Mouse (Mus musculus) kidney, embryonic 14.5 days (tissue): Measurements from ENCODE around the gene Aebp2. TPM values are rescaled to one million over a fixed set of nuclear protein-coding genes. Genes with fewer than 3 reads are reported as not detected.
A peak's percentile ranks its signal among the peaks of the same experiment; 100 is the strongest.
"Not testable (repeated sequence)": the region's sequence is repeated elsewhere in the genome, so short reads cannot be mapped to it uniquely, and the experiment has no call there.

Experiments
- ATAC-seq: fragments of 200-750 bp; cut with Nextera tagmentation; 2 replicates; pipeline ENCODE4 v1.8.0; 2017; ENCODE audit warnings: moderate number of reproducible peaks, mild to moderate bottlenecking, moderate TSS enrichment, moderate library complexity; ENCODE audit not compliant: low FRiP score, low TSS enrichment
- H3K27ac ChIP-seq: fragments of 300-500 bp; sonication (generic); 2 replicates; pipeline ENCODE4 v1.5.1; 2014; ENCODE audit warnings: low read depth, mild to moderate bottlenecking, low read length, moderate library complexity, mixed read lengths
- H3K27me3 ChIP-seq: fragments of 300-500 bp; sonication (generic); 2 replicates; pipeline ENCODE4 v1.6.1; 2014; ENCODE audit warnings: mild to moderate bottlenecking, low read length; ENCODE audit not compliant: control insufficient read depth, insufficient read depth
- H3K36me3 ChIP-seq: fragments of 300-500 bp; sonication (generic); 2 replicates; pipeline ENCODE4 v1.6.1; 2014; ENCODE audit warnings: low read length, mixed read lengths; ENCODE audit not compliant: control insufficient read depth, insufficient read depth
- H3K4me1 ChIP-seq: fragments of 300-500 bp; sonication (generic); 2 replicates; pipeline ENCODE4 v1.6.1; 2014; ENCODE audit warnings: low read length, mixed read lengths; ENCODE audit not compliant: control insufficient read depth, insufficient read depth
- H3K4me2 ChIP-seq: fragments of 300-500 bp; sonication (generic); replicated peaks from 2 replicates; pipeline ENCODE4 v1.6.1; 2014; ENCODE audit warnings: low read depth, mild to moderate bottlenecking, low read length
- H3K4me3 ChIP-seq: fragments of 300-500 bp; sonication (generic); 2 replicates; pipeline ENCODE4 v1.5.1; 2014; ENCODE audit warnings: mild to moderate bottlenecking, low read length
- H3K9ac ChIP-seq: fragments of 300-500 bp; sonication (generic); 2 replicates; pipeline ENCODE4 v1.6.1; 2014; ENCODE audit warnings: low read depth, mild to moderate bottlenecking, low read length, moderate library complexity
- H3K9me3 ChIP-seq: fragments of 300-500 bp; sonication (generic); 2 replicates; pipeline ENCODE4 v1.6.1; 2016; ENCODE audit warnings: low read length; ENCODE audit not compliant: control insufficient read depth
- WGBS: fragments of 180-500 bp; shearing (Covaris S2); extraction: QIAGEN DNeasy Blood & Tissue Kit; methylation state at CpG from one replicate; pipeline ENCODE4 v1.1.7; 2014; 5-methylcytosine and 5-hydroxymethylcytosine counted together
- polyA plus RNA-seq: library from polyadenylated mRNA; unstranded; fragments of >200 nt; fragmentation: Nextera tagmentation; extraction: Ambion mirVana; gene quantifications from 2 replicates; pipeline ENCODE4 v1.2.1, GENCODE M21; 2014

The Aebp2 gene
- polyA plus RNA-seq, 1 experiment from 2014 or later = 18.0 TPM

DNA sequence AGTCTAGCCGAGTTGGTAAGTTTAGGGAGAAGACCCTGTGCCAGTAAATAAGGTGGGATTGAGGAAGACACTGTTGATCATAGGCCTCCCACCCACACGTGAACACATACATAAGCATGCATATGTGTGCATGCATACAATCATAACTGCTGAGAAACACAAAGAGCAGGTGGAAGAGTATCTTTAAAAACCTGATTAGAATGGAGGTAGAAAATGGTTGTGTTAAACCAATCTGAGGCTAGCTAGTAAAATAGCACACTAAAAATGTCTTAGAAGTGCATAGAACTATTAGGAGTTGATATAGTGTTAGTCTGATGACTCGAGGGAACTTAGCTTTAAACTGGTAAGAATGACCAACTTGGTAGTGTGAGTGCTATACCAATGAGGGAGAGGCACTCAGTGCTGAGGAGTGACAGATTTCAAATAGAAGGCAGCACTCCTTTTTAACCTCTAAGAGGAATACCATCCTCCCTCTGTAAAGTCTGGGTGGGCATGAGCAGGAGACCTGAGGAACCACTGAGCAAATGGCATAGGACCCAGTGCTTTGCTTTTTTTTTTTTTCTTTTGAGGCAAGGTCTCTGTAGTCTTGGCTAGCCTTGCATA is 35.6 kb downstream of the Aebp2 start:
- Histone ChIP-seq H3K4me3 (no peak overlapping the region), H3K27ac (no peak overlapping the region), H3K4me2 (no peak overlapping the region), H3K36me3 (peaks cover 16% of the 10 kb centered on the region), H3K27me3 (no peaks in the 10 kb centered on the region), H3K4me1 (no peaks in the 10 kb centered on the region), H3K9ac (no peak overlapping the region), H3K9me3 (no peaks in the 10 kb centered on the region)
- WGBS = 88% methylated on average over 3 of the region's 3 CpGs
- ATAC-seq = no peak

DNA sequence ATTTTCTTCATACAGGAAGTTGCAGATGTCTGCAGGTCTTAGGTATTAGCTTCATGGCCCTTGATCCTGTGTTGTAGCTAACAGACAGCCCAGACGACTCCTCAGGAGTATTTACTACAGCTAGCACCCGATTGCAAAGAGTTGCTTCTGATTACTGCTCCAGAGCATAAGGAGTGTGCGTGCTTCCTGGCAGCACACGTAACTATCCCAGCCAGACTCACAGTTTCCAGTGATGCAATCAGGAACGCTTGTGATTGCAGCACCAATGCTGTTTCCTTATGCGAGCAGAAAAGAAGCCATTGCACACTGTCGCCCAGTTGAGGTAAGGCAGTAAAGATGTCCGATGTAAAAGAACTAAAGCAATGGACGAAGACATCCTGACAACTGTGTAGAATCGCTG is 38.6 kb downstream of the Aebp2 start:
- Histone ChIP-seq H3K27me3 (no peaks in the 10 kb centered on the region), H3K4me2 (no peak overlapping the region), H3K27ac (no peak overlapping the region), H3K4me1 (0 out of 2 replicates have a peak, but pooled peaks cover 2% of the 10 kb centered on the region), H3K36me3 (no peaks in the 10 kb centered on the region), H3K9me3 (no peaks in the 10 kb centered on the region), H3K9ac (no peak overlapping the region), H3K4me3 (no peak overlapping the region)
- no peak for ATAC-seq
- WGBS = 86% methylated on average over 10 of the region's 10 CpGs

DNA sequence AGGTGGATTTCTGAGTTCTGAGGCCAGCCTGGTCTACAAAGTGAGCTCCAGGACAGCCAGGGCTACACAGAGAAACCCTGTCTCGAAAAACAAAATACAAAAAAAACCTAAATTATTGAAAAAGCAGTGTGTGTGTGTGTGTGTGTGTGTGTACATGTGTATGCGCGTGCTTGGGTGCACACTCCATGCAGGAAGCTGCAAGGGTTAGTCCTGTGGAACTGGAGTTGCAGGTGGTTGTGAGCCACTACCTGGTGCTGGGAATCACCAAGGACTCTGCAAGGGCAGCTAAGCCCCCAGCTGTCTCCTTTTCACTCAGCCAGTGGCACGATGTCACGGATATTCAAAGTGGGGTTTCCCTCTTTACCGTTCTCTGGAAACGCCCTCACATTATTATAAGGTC is 39.3 kb downstream of the Aebp2 start:
- Histone ChIP-seq H3K4me2 (no peak overlapping the region), H3K27me3 (no peaks in the 10 kb centered on the region), H3K9me3 (no peaks in the 10 kb centered on the region), H3K27ac (no peak overlapping the region), H3K4me3 (no peak overlapping the region), H3K9ac (no peak overlapping the region), H3K36me3 (no peaks in the 10 kb centered on the region), H3K4me1 (peaks cover 7% of the 10 kb centered on the region; the same call in 1 of the 2 replicates)
- 0 out of 2 replicates have a peak, but pooled peaks have one; percentile 43 for ATAC-seq
- WGBS = 90% methylated on average over 7 of the region's 7 CpGs

DNA sequence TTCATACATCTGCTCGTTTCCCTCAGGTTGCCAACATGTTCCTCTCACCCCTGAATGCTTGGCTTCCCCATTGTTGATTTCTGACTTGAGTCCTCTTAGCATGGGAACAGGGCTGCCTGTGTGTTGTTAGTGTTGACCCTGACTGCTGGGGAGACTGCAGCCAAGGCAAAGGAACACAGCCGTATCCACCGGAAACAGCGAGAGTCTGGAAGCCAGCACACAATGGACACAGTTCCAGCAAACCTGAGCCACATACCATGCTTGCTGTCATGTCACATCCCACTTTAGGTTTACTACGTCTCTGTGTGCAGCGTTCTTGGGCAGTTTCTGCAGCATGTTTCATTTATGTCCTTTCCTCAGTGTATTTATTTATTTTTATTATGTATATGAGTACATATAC is 39.8 kb downstream of the Aebp2 start:
- Histone ChIP-seq H3K27ac (no peak overlapping the region), H3K36me3 (no peaks in the 10 kb centered on the region), H3K4me1 (peaks cover 8% of the 10 kb centered on the region; the same call in 1 of the 2 replicates), H3K4me2 (no peak overlapping the region), H3K27me3 (no peaks in the 10 kb centered on the region), H3K9me3 (no peaks in the 10 kb centered on the region), H3K9ac (no peak overlapping the region), H3K4me3 (no peak overlapping the region)
- no peak for ATAC-seq
- WGBS = 85% methylated on average over 6 of the region's 6 CpGs

DNA sequence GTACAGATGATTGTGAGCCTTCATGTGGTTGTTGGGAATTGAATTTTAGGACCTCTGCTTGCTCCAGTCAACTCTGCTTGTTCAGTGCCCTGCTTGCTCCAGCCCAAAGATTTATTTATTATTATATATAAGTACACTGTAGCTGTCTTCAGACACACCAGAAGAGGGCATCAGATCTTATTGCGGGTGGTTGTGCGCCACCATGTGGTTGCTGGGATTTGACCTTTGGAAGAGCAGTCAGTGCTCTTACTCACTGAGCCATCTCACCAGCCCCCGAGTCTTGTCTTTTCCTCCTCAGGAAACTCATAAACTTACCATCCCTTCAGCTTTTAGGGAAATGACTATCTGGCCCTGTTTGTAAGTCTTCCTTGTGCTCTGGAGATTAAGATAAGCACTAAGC is 40.2 kb downstream of the Aebp2 start:
- not testable (repeated sequence) for H3K4me2 ChIP-seq, H3K4me3 ChIP-seq, H3K27ac ChIP-seq, H3K36me3 ChIP-seq, H3K9ac ChIP-seq, H3K4me1 ChIP-seq, ATAC-seq, H3K9me3 ChIP-seq, H3K27me3 ChIP-seq
- 43% methylated on average over 3 of the region's 3 CpGs for WGBS

DNA sequence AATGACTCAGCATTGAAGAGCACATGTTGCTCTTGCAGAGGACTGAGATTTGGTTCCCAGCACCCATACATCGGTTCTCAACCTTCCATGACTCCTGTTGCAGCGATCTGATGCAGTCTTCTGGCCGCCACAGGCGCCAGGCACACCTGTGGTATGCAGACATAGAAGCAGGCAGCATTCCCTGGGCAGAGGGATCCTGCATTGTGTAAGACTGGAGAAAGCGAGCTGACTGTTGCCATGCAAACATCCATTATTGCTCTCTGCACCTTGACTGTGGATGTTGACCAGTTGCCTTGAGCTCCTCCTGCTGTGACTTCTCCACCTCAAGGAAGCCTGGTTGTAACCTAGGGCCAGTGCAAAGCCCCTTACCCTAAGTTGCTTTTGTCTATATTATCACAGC is 42.1 kb downstream of the Aebp2 start:
- Histone ChIP-seq H3K27me3 (no peaks in the 10 kb centered on the region), H3K4me3 (no peak overlapping the region), H3K9ac (no peak overlapping the region), H3K36me3 (no peaks in the 10 kb centered on the region), H3K27ac (no peak overlapping the region), H3K4me2 (no peak overlapping the region), H3K9me3 (peaks cover 1% of the 10 kb centered on the region; the same call in 1 of the 2 replicates), H3K4me1 (peaks cover 8% of the 10 kb centered on the region; the same call in 1 of the 2 replicates)
- ATAC-seq = no peak
- WGBS = 77% methylated on average over 5 of the region's 5 CpGs

DNA sequence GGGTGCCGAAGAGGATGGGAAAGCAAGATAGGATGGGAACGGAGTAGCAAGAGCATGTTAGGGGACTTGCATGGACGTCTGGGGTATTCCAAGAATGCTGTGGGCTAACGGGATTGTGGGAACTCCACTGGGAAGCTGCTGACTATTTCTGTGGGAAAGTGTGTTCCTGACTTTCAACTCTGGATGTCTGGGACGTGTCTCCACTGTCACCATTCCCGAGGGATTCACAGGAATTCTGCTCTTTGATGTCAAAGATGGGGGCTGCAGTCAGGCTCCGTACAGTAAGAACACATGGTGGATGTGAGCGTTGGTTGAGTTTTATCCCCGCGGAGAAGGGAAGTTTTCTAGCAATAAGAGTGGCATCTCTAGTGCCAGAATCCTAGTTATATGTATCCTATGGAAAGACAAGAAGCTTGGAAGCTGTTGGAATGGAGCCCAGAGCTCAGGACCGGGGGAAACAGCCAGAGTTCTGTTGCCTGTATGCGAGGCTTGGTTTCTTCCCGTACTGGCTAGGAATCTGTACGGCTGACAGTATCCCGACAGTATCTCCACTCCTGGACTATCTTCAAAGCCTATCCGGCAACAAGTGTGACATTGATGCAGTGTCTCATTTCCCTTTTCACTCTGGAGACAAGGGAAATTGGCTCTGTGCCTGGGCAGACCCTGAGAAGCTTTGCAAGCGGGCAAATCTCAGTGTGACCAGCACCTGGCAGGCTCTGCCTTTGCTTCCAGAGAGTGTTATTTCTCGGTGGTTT is 44.2 kb downstream of the Aebp2 start:
- Histone ChIP-seq H3K9ac (no peak overlapping the region), H3K4me2 (peak overlapping the region; percentile 19), H3K4me3 (no peak overlapping the region), H3K27me3 (no peaks in the 10 kb centered on the region), H3K36me3 (no peaks in the 10 kb centered on the region), H3K9me3 (peaks cover 8% of the 10 kb centered on the region), H3K4me1 (peaks cover 8% of the 10 kb centered on the region; the same call in 1 of the 2 replicates), H3K27ac (no peak overlapping the region)
- no peak for ATAC-seq
- whole genome bisulfite sequencing = 41% methylated on average over 18 of the region's 18 CpGs

DNA sequence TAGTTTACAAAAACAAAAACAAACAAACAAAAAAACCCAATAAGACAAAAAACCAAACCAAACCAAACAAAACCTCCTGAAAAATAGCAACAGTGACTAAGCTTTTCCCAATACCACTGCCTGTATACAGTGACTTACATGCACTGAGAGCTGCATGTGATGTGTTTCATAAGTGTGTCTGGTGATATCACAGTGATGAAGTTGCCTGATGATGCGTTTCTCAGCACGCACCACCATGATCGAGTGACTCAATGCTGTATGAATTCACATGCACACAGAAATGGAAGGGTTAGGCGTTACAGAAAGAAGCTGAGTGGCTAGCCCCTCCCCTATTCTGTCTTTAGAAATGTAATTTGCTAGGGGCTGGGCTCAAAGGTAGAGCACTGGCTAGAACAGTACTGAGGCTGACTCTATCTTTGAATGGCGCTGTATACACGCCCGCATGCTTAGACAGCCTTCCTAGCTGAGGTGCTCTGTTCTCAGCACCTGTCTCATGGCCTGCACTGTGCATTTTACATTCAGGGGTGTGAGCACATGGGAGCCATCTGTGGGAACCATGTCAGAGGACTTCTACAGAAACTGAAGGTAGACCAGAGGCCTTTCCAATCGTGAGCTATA is 44.9 kb downstream of the Aebp2 start:
- no peak overlapping the region for H3K4me2 ChIP-seq
- peak; percentile 56; the same call in 1 of the 2 replicates for ATAC-seq
- no peak overlapping the region for H3K9ac ChIP-seq
- no peak overlapping the region for H3K4me3 ChIP-seq
- no peaks in the 10 kb centered on the region for H3K36me3 ChIP-seq
- H3K27ac ChIP-seq = no peak overlapping the region
- H3K9me3 ChIP-seq = peaks cover 8% of the 10 kb centered on the region
- no peaks in the 10 kb centered on the region for H3K27me3 ChIP-seq
- H3K4me1 ChIP-seq = peaks cover 8% of the 10 kb centered on the region; the same call in 1 of the 2 replicates
- 83% methylated on average over 8 of the region's 8 CpGs for WGBS

DNA sequence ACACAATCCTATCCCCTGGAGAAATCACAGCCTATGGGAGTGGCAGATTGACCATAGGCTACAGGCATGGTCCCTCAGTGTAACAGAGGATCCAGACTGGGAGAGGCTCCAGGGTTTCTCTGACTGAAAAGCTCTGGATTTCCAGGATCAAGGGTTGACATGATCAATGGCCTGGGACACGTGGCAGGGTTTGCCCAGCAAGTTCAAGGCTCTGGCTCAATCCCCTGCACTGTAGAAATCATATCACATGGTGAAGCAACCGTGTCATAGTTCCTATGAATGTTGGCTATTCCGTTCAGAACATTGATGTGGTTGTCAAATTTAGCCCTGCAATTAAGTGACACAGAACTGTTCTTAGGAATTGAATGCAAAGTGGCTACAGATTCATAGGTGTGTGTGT is 52.0 kb downstream of the Aebp2 start:
- no peak overlapping the region for H3K4me3 ChIP-seq
- 72% methylated on average over 3 of the region's 3 CpGs for WGBS
- no peak overlapping the region for H3K27ac ChIP-seq
- no peak overlapping the region for H3K4me2 ChIP-seq
- H3K9ac ChIP-seq = no peak overlapping the region
- H3K36me3 ChIP-seq = no peaks in the 10 kb centered on the region
- H3K4me1 ChIP-seq = peaks cover 20% of the 10 kb centered on the region
- no peaks in the 10 kb centered on the region for H3K27me3 ChIP-seq
- ATAC-seq = no peak
- H3K9me3 ChIP-seq = peaks cover 8% of the 10 kb centered on the region
